Mouse (Mus musculus) heart, embryonic 14.5 days (tissue): Measurements from ENCODE around the gene Fnbp1. TPM values are rescaled to one million over a fixed set of nuclear protein-coding genes. Genes with fewer than 3 reads are reported as not detected.

Experiments used
- ATAC-seq: fragments of 200-750 bp; cut with Nextera tagmentation; 2 replicates; pipeline ENCODE4 v1.8.0; 2017; ENCODE audit warnings: low read depth, moderate TSS enrichment; ENCODE audit not compliant: insufficient number of reproducible peaks, insufficient read depth, low FRiP score
- H3K27ac ChIP-seq, 2 experiments: fragments of 200-500 bp in 1 of 2; fragments of 300-500 bp in 1 of 2; sonication (generic) in 1 of 2; replicated peaks in 1 of 2; 2 replicates each; pipeline ENCODE4 v1.5.1; 2012 to 2014; ENCODE audit warnings: low read depth in 2 of 2, low read length in 2 of 2, control low read depth in 1 of 2, mild to moderate bottlenecking in 1 of 2, mixed read lengths in 1 of 2; ENCODE audit not compliant: control insufficient read depth in 1 of 2, insufficient read depth in 1 of 2
- H3K27me3 ChIP-seq: fragments of 300-500 bp; sonication (generic); 2 replicates; pipeline ENCODE4 v1.6.1; 2014; ENCODE audit warnings: mild to moderate bottlenecking, low read length, control low read depth; ENCODE audit not compliant: control insufficient read depth, insufficient read depth
- H3K36me3 ChIP-seq: fragments of 300-500 bp; sonication (generic); 2 replicates; pipeline ENCODE4 v1.6.1; 2014; ENCODE audit warnings: mild to moderate bottlenecking, control low read depth, low read length, mixed read lengths; ENCODE audit not compliant: control insufficient read depth, insufficient read depth
- H3K4me1 ChIP-seq, 2 experiments: fragments of 200-500 bp in 1 of 2; fragments of 300-500 bp in 1 of 2; sonication (generic) in 1 of 2; 2 replicates each; pipeline ENCODE4 v1.6.1; 2012 to 2014; ENCODE audit warnings: low read length in 2 of 2, control low read depth in 1 of 2, mixed read lengths in 1 of 2; ENCODE audit not compliant: control insufficient read depth in 2 of 2, insufficient read depth in 2 of 2
- H3K4me2 ChIP-seq: fragments of 300-500 bp; sonication (generic); 2 replicates; pipeline ENCODE4 v1.6.1; 2014; ENCODE audit warnings: mild to moderate bottlenecking, low read length
- H3K4me3 ChIP-seq, 2 experiments: fragments of 200-500 bp in 1 of 2; fragments of 300-500 bp in 1 of 2; sonication (generic) in 1 of 2; 2 replicates each; pipeline ENCODE4 v1.5.1; 2012 to 2014; ENCODE audit warnings: low read length in 2 of 2, mild to moderate bottlenecking in 2 of 2, control low read depth in 1 of 2, low read depth in 1 of 2, moderate library complexity in 1 of 2; ENCODE audit not compliant: control insufficient read depth in 1 of 2, insufficient read depth in 1 of 2
- H3K9ac ChIP-seq: fragments of 300-500 bp; sonication (generic); 2 replicates; pipeline ENCODE4 v1.6.1; 2014; ENCODE audit warnings: mild to moderate bottlenecking, low read length
- H3K9me3 ChIP-seq: fragments of 300-500 bp; sonication (generic); 2 replicates; pipeline ENCODE4 v1.6.1; 2016; ENCODE audit warnings: low read length, control low read depth; ENCODE audit not compliant: control insufficient read depth
- WGBS: fragments of 180-500 bp; shearing (Covaris S2); extraction: QIAGEN DNeasy Blood & Tissue Kit; methylation state at CpG from one replicate; pipeline ENCODE4 v1.1.7; 2014; 5-methylcytosine and 5-hydroxymethylcytosine counted together
- polyA plus RNA-seq: library from polyadenylated mRNA; unstranded; fragments of >200 nt; fragmentation: Nextera tagmentation; extraction: Ambion mirVana; gene quantifications from 2 replicates; pipeline ENCODE4 v1.2.1, GENCODE M21; 2014

Gene Fnbp1
- polyA plus RNA-seq, 1 experiment from 2014 or later, result 19.4 TPM

GRCm38 (mm10) chr2:31140772-31141073 lies 1.1 kb downstream of the Fnbp1 start:
- no peaks in the 10 kb centered on the region for H3K27me3 ChIP-seq
- H3K36me3 ChIP-seq, result 0 out of 2 replicates have a peak, but pooled peaks cover 3% of the 10 kb centered on the region
- ATAC-seq, result no peak
- H3K27ac ChIP-seq, result no peak overlapping the region
- 5% methylated on average over 10 of the region's 10 CpGs for WGBS
- H3K9ac ChIP-seq, result peak overlapping the region; percentile 97
- no peaks in the 10 kb centered on the region for H3K9me3 ChIP-seq
- peak overlapping the region; percentile 78 for H3K4me2 ChIP-seq
- H3K4me1 ChIP-seq, result peaks cover 24 to 58% of the 10 kb centered on the region in 2 experiments
- peak overlapping the region; percentile 82 to 98 for H3K4me3 ChIP-seq

GRCm38 (mm10) chr2:31139991-31140771 lies 1.6 kb downstream of the Fnbp1 start:
- no peaks in the 10 kb centered on the region for H3K9me3 ChIP-seq
- H3K36me3 ChIP-seq, result no peaks in the 10 kb centered on the region
- peak overlapping the region; percentile 82 to 98; a peak in 3 of 4 replicates for H3K4me3 ChIP-seq
- no peak overlapping the region for H3K27ac ChIP-seq
- peak overlapping the region; percentile 78 for H3K4me2 ChIP-seq
- 73% methylated on average over 12 of the region's 12 CpGs for WGBS
- peak overlapping the region; percentile 97 for H3K9ac ChIP-seq
- ATAC-seq, result no peak
- no peaks in the 10 kb centered on the region for H3K27me3 ChIP-seq
- peaks cover 30 to 63% of the 10 kb centered on the region in 2 experiments for H3K4me1 ChIP-seq

DNA sequence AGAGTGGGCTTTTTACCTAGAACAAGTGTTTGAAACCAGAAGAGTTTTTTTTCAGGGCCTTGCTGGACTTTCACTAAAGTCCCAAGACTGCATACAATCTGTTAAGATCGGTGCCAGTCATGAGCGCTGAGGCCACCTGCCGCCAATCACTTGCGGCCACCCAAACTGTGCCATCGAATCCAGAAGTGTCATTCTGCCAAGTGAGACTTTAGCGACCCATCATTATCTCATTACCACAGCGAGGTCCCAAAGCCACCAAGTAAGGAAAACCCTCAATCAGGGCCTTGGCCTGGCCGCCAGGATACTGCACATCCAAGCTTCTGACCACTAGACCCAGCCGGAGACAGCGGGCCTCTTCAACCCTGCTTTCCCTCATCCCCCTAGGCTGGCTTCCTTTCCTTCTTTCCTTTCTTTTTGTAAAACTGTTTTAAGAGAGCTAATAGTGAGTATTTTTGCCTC lies 2.6 kb downstream of the Fnbp1 start:
- peaks cover 31 to 68% of the 10 kb centered on the region in 2 experiments for H3K4me1 ChIP-seq
- no peak overlapping the region for H3K27ac ChIP-seq
- ATAC-seq, result no peak
- no peak overlapping the region for H3K4me2 ChIP-seq
- no peak overlapping the region for H3K4me3 ChIP-seq
- no peaks in the 10 kb centered on the region for H3K9me3 ChIP-seq
- H3K9ac ChIP-seq, result no peak overlapping the region
- 82% methylated on average over 10 of the region's 10 CpGs for WGBS
- no peaks in the 10 kb centered on the region for H3K27me3 ChIP-seq
- H3K36me3 ChIP-seq, result no peaks in the 10 kb centered on the region

DNA sequence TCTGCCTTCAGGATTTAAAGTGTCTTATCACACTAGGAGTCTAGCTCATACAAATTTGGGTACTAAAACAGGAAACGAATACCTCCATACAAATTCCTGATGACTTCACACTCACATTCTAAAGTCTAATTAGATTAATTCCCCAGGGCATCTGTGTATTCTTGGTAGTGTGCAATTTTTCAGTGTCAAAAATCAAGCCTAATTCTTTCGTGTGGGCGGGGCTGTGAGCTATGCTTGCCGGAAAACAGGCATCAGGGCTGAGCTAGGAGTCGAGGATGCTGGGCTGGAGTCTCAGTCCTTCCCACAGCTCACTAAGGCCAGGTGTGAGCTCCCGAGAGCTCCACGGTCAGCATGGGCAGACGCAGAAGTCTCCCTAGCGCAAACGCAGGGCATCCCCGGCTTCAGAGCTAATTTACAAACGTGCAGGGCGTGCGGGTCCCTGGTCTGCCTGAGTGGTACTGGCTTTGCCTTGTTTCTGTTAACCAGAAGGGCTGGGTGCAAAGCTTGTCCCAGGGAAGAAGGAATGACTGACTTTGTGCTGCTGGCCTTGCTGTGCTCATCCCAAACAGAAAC lies 4.7 kb downstream of the Fnbp1 start:
- Histone ChIP-seq H3K9me3 (no peaks in the 10 kb centered on the region), H3K4me2 (no peak overlapping the region), H3K27ac (0 out of 4 replicates have a peak overlapping the region, but pooled peaks of 1 of the 2 experiments have one; percentile 3), H3K9ac (no peak overlapping the region), H3K4me1 (peaks cover 24 to 60% of the 10 kb centered on the region in 2 experiments), H3K36me3 (no peaks in the 10 kb centered on the region), H3K4me3 (no peak overlapping the region), H3K27me3 (no peaks in the 10 kb centered on the region)
- no peak for ATAC-seq
- WGBS, result 75% methylated on average over 14 of the region's 14 CpGs

- H3K4me3 ChIP-seq, result no peak overlapping the region
- H3K9ac ChIP-seq, result no peak overlapping the region; the same call in 1 of the 2 replicates
- peak overlapping the region; percentile 55 to 61; a peak in 3 of 4 replicates for H3K27ac ChIP-seq
- no peaks in the 10 kb centered on the region for H3K27me3 ChIP-seq
- no peaks in the 10 kb centered on the region for H3K9me3 ChIP-seq
- 51% methylated on average over 11 of the region's 13 CpGs for WGBS
- ATAC-seq, result no peak
- H3K4me2 ChIP-seq, result no peak overlapping the region
- no peaks in the 10 kb centered on the region for H3K36me3 ChIP-seq
- H3K4me1 ChIP-seq, result peaks cover 26 to 66% of the 10 kb centered on the region in 2 experiments
These were observed 5.5 kb downstream of the Fnbp1 start for GRCm38 (mm10) chr2:31136338-31136737.

DNA sequence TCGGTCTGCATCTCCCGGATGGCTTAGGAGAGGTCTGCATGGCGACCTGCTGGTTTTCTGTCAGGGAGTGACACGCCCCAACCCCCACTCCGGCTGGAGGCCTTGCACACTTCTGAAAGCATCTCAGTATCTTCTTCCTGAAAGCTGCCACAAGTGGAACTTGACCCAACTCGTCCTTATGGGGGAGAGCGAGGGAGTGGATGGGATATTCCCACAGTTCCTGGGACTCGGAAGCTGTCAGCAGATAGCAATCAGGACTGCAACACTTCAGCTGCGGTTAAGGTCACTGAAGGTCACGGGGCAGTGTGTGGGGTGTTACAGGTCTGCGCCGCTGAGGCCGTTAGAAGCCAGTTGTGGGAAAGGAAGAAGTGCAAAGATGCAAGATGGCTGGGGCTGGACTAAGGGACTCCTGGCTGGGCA lies 6.3 kb downstream of the Fnbp1 start:
- Histone ChIP-seq H3K4me2 (peak overlapping the region; percentile 9), H3K27ac (peak overlapping the region; percentile 12 to 61), H3K9me3 (no peaks in the 10 kb centered on the region), H3K27me3 (no peaks in the 10 kb centered on the region), H3K36me3 (no peaks in the 10 kb centered on the region), H3K4me1 (peaks cover 34 to 71% of the 10 kb centered on the region in 2 experiments), H3K9ac (no peak overlapping the region; the same call in 1 of the 2 replicates), H3K4me3 (no peak overlapping the region)
- WGBS, result 22% methylated on average over 13 of the region's 13 CpGs
- no peak for ATAC-seq

- H3K9ac ChIP-seq, result no peak overlapping the region
- no peaks in the 10 kb centered on the region for H3K27me3 ChIP-seq
- H3K36me3 ChIP-seq, result no peaks in the 10 kb centered on the region
- H3K27ac ChIP-seq, result no peak overlapping the region
- peaks cover 38 to 70% of the 10 kb centered on the region in 2 experiments for H3K4me1 ChIP-seq
- 87% methylated on average over 3 of the region's 4 CpGs for WGBS
- H3K4me2 ChIP-seq, result no peak overlapping the region
- no peaks in the 10 kb centered on the region for H3K9me3 ChIP-seq
- no peak for ATAC-seq
- H3K4me3 ChIP-seq, result no peak overlapping the region
These were observed 7.8 kb downstream of the Fnbp1 start for GRCm38 (mm10) chr2:31133981-31134380.
